Mouse (Mus musculus): ENCODE results near the gene Zfp428. TPM values are rescaled to one million over a fixed set of nuclear protein-coding genes. Genes with fewer than 3 reads are reported as not detected.
A peak's percentile ranks its signal among the peaks of the same experiment; 100 is the strongest.
"Not testable (repeated sequence)": the region's sequence is repeated elsewhere in the genome, so short reads cannot be mapped to it uniquely, and the experiment has no call there.

Zfp428 gene
- total RNA-seq, 2 experiments from 2014 or later = 15.1 to 15.6 TPM

DNA sequence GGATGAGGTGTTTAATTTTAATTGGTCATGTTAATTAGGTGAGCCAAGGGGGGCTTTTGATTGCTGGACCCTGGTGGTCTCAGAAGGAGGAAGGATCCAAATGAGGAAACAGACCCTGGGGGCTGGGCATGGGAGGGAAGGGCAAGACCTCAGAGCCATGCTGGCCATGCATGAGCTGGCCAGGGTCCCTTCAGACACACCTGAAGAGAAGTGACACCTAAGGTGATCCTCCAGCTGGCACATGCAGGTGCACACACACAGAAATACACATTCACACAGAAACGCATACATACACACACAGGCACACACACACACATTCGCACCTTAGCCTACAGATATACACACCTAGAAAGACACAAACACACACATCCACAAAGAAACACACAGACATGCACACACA lies 27.1 kb upstream of the Zfp428 start:
- intact Hi-C loops (cut with DNase I) = loop anchor here (5.0 to 10.0 kb wide), 2 partner anchors 68 to 175 kb away; partner anchors contain the start of genes Pinlyp and Xrcc1
- no peak for DNase-seq (ENCODE audit: low spot score)

- intact Hi-C loops (cut with DNase I) = no loop called here
- peak; percentile 26 for DNase-seq (ENCODE audit: low spot score)
Measured at GRCm38 (mm10) chr7:24480121-24480941, 26.5 kb upstream of the Zfp428 start.

DNA sequence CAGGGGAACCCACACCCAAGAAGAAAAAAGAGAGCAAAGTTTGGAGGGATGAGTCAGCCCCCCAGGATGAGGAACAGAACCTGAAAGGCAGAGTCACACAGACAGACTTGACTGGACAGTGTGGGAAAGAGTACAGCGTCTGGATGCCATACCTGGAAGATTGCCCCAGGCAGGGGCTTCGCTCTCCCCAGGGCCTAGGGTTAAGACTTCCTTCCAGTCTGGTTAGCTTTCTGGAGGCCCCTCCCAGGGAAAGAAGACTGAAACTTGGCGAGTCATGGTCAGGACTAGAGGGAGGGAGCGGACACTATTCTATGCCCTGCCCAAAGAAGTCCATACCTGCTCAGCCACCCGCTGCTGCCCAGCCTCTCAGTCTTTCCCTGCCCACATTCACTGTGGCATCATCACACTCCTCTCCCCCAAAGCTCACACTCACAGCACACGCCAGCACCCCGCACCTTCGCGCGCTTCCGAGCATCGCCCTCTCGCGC lies 25.8 kb upstream of the Zfp428 start:
- intact Hi-C loops (cut with DNase I) = no loop called here
- no peak for DNase-seq (ENCODE audit: low spot score)

- peak; percentile 49 for DNase-seq (ENCODE audit: low spot score)
- intact Hi-C loops (cut with DNase I) = no loop called here
Measured at GRCm38 (mm10) chr7:24481474-24482207, 25.2 kb upstream of the Zfp428 start, which contains the start of gene Cadm4. Gene Cadm4, plus strand, starts transcription at chr7:24482023.

GRCm38 (mm10) chr7:24482208-24483020 lies 24.4 kb upstream of the Zfp428 start:
- intact Hi-C loops (cut with DNase I) = no loop called here
- no peak for DNase-seq (ENCODE audit: low spot score)

GRCm38 (mm10) chr7:24483291-24483690 lies 23.5 kb upstream of the Zfp428 start:
- DNase-seq (ENCODE audit: low spot score); intact Hi-C loops (cut with DNase I): not testable (repeated sequence)

DNA sequence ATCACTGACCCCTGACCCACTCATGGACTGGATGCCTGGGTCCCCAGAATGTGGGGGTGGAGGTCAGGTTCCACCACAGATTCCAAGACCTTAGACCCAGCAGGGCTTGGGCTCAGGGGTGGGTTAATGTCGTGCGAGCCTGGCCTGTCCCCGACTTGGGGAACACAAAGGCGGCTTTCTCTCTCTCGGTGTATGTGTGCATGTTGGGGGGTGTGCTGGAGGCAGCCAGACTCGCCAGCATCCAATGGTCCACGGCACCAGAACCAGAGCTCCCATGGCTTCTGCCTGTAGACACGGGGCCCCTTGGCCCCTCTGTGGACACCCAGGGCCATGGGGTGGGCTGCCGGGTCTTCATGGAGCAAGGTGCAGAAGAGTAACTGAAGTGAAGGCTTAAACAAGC lies 21.3 kb upstream of the Zfp428 start:
- DNase-seq (ENCODE audit: low spot score) = no peak
- intact Hi-C loops (cut with DNase I) = no loop called here

- intact Hi-C loops (cut with DNase I) = no loop called here
- DNase-seq (ENCODE audit: low spot score) = no peak
Measured at GRCm38 (mm10) chr7:24486654-24487130, 20.1 kb upstream of the Zfp428 start.

GRCm38 (mm10) chr7:24487403-24487802 lies 19.4 kb upstream of the Zfp428 start:
- no peak for DNase-seq (ENCODE audit: low spot score)
- intact Hi-C loops (cut with DNase I) = no loop called here

DNA sequence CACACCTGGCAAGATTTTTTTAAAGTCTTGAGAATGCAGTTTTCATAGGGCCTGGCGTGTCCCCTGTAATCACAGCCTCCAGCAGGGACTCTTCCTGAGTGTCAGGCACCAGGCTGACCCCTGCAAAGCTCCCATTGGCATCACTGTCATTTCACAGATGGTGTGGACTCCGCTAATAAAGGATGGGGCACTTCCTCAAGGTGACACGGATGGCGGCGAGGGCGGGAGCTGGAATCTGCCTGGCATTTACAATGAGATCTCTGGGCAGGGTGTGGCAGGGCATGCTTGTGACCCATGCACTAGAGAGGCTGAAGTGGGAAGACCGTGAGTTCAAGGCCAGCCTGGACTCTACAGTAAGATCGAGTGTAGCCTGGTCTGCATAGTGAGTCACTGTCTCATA lies 18.5 kb upstream of the Zfp428 start:
- no peak for DNase-seq (ENCODE audit: low spot score)
- intact Hi-C loops (cut with DNase I) = no loop called here

DNA sequence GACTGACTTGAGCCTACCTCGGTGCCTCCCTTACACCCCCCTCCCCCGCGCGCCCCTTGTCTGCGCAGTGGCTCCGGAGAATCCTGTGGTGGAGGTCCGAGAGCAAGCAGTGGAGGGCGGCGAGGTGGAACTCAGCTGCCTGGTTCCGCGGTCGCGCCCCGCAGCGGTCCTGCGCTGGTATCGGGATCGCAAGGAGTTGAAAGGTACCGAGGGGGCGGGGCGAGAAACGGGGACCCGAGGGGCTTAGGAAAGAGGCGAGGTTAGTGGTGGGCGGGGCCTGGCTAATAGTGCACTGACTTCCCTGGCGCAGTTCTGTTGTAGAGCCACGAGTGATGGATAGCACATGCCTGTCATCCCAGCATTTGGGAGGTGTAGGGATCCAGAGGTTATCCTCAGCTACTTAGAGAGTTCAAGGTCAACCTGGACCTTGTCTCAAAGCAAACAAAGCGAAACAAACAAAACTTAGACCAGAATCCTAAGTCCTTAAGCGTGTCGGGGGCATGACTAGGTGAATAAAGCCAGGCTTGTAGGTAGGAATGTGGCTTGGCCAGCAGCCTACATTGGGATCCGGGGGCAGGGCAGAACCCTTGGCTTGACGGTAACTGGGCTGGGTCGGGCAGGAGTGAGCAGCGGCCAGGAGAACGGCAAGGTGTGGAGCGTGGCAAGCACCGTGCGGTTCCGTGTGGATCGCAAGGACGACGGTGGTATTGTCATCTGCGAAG lies 6.8 kb upstream of the Zfp428 start:
- intact Hi-C loops (cut with DNase I) = no loop called here
- no peak for DNase-seq (ENCODE audit: low spot score)

DNA sequence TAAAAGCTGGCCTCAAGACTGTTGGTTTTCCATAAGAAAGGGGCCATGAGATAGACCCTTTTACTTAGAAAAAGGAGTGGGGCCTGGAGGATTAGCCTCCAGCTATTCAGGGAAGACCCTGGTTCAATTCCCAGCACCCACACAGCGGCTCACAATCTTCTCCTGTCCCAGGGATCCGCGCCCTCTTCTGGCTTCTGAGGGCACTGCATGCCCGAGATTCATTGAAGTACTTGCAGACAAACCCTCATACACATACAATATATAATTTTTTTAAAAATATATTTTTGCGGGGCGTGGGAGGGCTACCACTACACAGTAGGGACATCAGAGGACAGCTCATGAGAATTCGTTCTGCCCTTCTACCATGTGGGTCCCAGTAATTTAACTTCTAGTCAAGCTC lies 5.9 kb upstream of the Zfp428 start:
- DNase-seq (ENCODE audit: low spot score) = no peak
- intact Hi-C loops (cut with DNase I) = no loop called here

DNA sequence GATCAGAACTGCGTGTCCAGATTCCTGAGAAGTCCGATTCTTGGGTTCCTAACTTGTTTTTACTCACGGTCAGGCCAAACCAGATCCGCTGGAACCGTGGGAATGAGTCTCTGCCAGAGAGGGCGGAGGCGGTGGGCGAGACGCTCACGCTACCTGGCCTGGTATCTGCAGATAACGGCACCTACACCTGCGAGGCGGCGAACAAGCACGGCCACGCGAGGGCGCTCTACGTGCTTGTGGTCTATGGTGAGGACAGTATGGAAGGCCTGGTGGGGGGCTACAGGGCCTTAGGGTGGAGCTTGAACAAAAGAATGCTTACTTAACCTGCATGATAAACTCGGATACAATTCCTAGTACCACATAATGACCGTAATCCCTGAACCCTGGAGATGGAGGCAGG lies 5.3 kb upstream of the Zfp428 start:
- no peak for DNase-seq (ENCODE audit: low spot score)
- intact Hi-C loops (cut with DNase I) = no loop called here

DNA sequence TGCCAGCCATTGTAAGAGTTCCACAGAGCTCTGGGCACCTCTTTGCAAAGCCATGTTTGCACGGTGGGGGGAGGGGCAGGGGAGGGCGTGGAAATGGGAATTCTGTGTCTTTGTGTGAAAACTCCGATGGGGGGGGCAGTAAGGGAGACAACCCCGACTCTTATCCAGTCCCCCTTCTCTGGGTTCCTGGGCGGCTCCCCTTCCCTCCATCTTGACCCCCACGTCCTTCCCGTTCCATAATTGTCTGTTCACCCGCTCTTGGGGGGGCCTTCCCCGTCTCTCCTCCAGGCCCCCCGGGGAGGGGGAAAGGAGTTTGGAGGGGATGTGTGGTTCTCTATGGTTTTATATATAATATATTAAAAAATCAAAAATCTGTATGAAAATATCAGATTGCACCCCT lies 2.8 kb upstream of the Zfp428 start:
- no peak for DNase-seq (ENCODE audit: low spot score)
- intact Hi-C loops (cut with DNase I) = no loop called here

DNA sequence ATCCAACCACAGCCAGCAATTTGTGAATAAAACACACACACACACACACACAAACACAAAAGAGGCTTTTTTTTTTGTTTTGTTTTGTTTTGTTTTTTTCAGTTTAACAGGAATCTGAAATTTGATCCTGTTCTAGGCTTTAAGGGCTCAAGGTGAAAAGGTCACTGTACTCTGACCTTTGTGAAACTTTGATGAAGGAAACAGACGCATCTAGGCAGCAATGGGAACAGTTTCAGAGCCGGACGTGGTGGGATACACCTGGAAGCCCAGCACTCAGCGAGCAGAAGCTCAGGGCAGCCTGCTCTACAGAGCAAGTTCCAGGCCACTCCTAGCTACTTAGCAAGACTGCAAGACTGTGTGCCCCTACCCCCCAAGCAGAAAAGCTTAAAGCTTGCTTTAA lies 1.9 kb upstream of the Zfp428 start:
- no peak for DNase-seq (ENCODE audit: low spot score)
- intact Hi-C loops (cut with DNase I) = no loop called here

- intact Hi-C loops (cut with DNase I) = loop anchor here (2.0 kb wide), 1 partner anchor 25 kb away; the partner anchor contains the start of gene Irgq
- no peak for DNase-seq (ENCODE audit: low spot score)
Measured at GRCm38 (mm10) chr7:24505447-24506064, 1.2 kb upstream of the Zfp428 start.

DNA sequence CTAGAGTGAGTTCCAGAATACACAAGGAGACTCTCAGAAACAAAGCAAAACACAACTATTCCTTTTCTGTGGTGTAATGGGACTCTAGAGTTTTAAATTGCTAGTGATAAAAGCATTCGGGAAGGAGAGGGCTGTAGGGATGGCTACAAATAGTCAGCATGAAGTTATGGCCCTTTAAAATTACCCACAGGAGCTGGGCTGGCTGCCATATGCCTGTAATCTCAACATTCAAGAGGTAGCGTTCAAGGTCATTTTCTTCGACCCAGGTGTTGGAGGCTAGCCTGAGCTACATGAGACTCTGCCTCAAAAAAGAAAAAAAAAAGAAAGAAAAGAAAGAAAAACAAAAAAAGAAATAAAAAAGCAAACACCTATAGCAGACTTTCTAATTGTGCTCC lies 744 bp upstream of the Zfp428 start:
- intact Hi-C loops (cut with DNase I) = loop anchor here (2.0 kb wide), 1 partner anchor 25 kb away; the partner anchor contains the start of gene Irgq
- DNase-seq (ENCODE audit: low spot score) = no peak

DNA sequence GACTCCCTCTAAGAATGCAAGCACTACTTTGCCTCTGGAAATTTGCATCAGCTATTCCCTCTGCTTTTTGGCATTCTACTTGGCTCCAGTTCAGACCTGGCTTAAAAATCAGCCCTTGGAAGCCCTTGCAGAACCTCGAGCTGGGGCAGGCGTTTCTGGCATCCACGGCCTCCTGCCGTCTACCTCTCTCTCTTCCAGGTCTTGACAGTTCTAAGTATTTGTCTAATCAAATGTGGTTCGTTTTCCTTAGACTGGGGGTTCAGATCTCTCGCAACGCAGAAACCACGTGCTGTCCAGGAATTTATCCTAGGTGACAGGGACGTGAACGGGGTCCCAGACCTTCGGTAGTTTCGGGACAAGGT lies 349 bp upstream of the Zfp428 start:
- intact Hi-C loops (cut with DNase I) = loop anchor here (2.0 kb wide), 1 partner anchor 24 kb away; the partner anchor contains the start of gene Irgq
- DNase-seq (ENCODE audit: low spot score) = peak; percentile 24

DNA sequence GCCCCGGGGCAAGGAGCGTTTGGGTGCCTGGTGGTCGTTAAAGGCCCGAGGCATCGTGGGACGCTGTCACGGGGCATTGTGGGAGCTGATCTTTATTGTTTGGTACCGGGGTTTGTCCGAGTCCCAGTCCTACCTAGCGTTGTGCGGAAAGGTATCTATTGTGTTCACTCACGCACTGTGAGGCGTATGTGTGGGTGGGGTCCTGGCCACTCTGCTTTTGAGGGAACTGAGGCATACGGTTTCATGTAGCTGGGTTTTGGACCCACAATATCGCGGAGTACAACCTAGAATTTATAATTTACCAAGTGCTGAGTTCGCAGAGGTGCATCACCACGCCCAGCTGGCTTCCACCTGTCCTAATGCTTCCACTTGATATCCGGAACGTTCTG lies 914 bp downstream of the Zfp428 start:
- intact Hi-C loops (cut with DNase I) = loop anchor here (2.0 kb wide), 1 partner anchor 23 kb away; the partner anchor contains the start of gene Irgq
- DNase-seq (ENCODE audit: low spot score) = no peak

All from heart, postnatal 25 days (tissue).